Mouse (Mus musculus) liver, adult 2 months (tissue): ENCODE results near the gene Lrriq4.

Experiments used
- CTCF ChIP-seq: fragments of 200-500 bp; IDR thresholded peaks from 2 replicates; pipeline ENCODE4 v1.5.1; 2011; ENCODE audit warnings: low read depth, low read length, control low read depth
- POLR2A ChIP-seq: fragments of 200-500 bp; IDR thresholded peaks from 2 replicates; pipeline ENCODE4 v1.6.1; 2011; ENCODE audit warnings: low read length, control low read depth; ENCODE audit not compliant: insufficient read depth; ENCODE audit errors: extremely low read depth

DNA sequence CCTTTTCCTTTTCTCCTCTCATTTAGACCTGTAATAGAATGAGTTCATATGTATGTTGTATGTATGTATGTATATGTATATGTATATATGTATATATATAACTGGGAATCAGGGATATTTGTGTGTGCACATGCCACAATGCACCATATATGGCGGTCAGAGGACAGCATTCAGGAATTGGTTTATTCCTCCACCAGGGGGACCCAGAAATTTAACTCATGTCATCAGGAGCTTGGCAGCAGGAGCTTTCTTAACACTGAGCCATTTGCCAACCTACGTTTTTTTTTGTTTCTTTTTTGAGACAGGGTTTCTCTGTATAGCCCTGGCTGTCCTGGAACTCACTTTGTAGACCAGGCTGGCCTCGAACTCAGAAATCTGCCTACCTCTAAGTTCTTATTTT lies 10.6 kb upstream of the Lrriq4 start:
- TF ChIP-seq CTCF (no peak), POLR2A (no peak)
